Mouse (Mus musculus): ENCODE measurements around the gene Trip6.

- TF ChIP-seq POLR2A (IDR thresholded peaks at IDR 0.05; ENCODE audit: borderline replicate concordance, control insufficient read depth, low read depth, low read length) = no peak
- TF ChIP-seq CTCF (IDR thresholded peaks at IDR 0.05; ENCODE audit: control insufficient read depth, insufficient read depth, low read length) = no peak
Observed at GRCm38 (mm10) chr5:137337190-137337589, 23.0 kb upstream of the Trip6 start.

Measured in bone marrow, adult 2 months (tissue).